10 mouse cellular contexts compared by ENCODE assay signal in the genomic region with DNA sequence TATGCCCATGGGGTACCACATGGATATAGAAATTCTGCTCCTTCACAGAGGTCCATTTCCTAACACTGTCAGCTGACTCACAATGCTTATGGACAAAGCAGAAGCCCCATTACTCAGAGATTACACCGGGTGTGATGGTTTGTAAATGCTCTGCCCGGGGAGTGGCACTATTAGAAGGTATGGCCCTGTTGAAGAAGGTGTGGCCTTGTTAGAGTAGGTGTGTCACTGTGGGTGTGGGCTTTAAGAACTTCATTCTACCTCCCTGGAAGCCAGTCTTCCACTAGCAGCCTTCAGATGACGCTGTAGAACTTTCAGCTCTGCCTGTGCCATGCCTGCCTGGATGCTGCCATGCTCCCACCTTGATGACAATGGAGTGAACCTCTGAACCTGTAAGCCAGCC.
"Had no signal": no experiment of that assay in that cellular context is flagged by ENCODE, and none has a peak within 500 bp of the region (broad histone marks: within the 10 kb centered on the region; RNA-seq: fewer than 3 reads in every experiment).

No protein-coding gene starts in this region.

- H3K9ac ChIP-seq: liver, embryonic 15.5 days; midbrain, embryonic 15.5 days; neural tube, embryonic 12.5 days had no signal

- H3K27me3 ChIP-seq: liver, embryonic 15.5 days; midbrain, embryonic 15.5 days; neural tube, embryonic 12.5 days had no signal

- ATAC-seq: midbrain, embryonic 15.5 days had no signal

- H3K36me3 ChIP-seq: limb, embryonic 10.5 days; liver, embryonic 15.5 days; midbrain, embryonic 15.5 days; neural tube, embryonic 12.5 days had no signal

- H3K4me2 ChIP-seq: liver, embryonic 11.5 days; liver, embryonic 15.5 days; midbrain, embryonic 11.5 days; midbrain, embryonic 15.5 days; neural tube, embryonic 12.5 days had no signal

- H3K4me3 ChIP-seq: left cerebral cortex, adult 2 months; limb, embryonic 10.5 days; liver, embryonic 15.5 days; midbrain, embryonic 15.5 days; neural tube, embryonic 12.5 days had no signal

- H3K4me1 ChIP-seq: limb, embryonic 10.5 days; neural tube, embryonic 12.5 days had no signal

- H3K9me3 ChIP-seq: limb, embryonic 10.5 days; liver, embryonic 15.5 days; midbrain, embryonic 15.5 days had no signal

- DNase-seq: kidney, postnatal 36 days; lung, adult 2 months; lung, postnatal 36 days had no signal

- H3K27ac ChIP-seq: limb, embryonic 10.5 days; liver, embryonic 15.5 days; midbrain, embryonic 15.5 days; neural tube, embryonic 12.5 days had no signal
